Mouse (Mus musculus): ENCODE data around the gene Crybg1.
A peak's percentile ranks its signal among the peaks of the same experiment; 100 is the strongest.

The Crybg1 gene

DNA sequence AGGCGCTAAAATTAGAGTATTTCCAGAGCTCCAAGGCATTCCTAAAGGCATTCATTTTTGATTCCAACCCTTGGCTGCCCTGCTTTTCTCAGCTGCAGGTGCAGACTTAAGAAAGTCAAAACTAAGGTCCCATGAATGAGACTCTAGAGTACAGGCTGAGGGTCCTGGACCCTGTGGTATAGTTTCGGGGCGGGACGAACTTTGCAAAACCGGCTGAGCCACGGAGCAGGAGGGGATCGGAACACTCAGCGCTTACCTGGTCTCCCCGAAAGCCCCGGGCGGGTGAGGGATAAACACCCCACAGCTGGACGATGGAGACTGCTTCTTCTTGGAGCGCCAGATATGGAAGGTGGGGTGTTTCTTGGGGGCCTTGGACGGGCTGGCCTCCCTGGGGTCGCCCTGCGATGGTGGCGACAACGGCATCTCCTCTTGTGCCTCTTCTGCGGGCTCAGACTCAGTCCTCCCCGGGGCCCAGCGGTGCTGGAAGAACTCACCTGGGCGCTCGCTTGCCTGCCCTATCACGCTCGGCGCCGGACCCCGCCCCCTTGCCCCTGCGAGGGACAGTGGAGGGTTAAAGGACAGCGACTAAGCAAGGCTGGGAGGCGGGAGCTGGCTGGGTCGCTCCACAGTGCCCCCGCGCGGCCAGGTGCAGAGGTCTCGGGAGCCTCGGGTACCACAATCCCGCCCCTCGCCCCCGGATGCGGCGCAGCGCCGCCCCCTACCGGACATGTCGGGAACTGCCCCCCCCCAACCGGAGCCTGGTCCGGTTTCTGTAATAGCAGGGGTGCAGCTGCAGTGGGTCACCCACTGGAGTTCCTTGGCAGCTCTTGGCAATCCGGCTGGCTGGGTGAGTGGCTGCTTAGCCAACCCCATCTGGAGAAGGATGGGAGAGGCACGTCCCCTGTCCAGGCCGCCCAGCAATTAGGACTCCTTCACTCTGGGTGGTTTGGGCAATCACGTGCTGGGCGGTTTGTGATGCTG lies at the start of gene Crybg1:
TSS of gene Crybg1 (minus strand) at position 517 of the 981 bp plus-strand sequence.
- peak; percentile 11 to 33 for DNase-seq (ENCODE audit: low spot score in 2 of 2)

DNA sequence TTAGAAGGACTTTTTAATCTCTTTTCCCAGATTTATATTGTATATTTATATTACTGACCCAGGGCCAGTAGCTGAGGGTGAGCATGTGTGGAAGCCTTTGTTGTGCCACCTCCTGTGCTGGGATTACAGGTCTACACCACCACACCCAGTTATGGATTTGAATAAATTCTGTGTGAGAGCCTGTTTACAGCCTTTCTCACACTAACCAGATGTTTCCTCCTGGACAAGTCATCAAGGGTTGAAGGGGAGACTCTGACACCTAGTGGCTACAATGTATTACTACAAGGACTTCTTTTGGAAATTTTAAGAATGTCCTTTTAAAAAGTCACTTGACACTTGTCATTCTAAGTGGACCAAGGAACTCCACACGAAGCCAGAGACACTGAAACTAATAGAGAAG lies 28.7 kb upstream of the Crybg1 start:
- no peak for DNase-seq (ENCODE audit: low spot score in 2 of 2)

DNA sequence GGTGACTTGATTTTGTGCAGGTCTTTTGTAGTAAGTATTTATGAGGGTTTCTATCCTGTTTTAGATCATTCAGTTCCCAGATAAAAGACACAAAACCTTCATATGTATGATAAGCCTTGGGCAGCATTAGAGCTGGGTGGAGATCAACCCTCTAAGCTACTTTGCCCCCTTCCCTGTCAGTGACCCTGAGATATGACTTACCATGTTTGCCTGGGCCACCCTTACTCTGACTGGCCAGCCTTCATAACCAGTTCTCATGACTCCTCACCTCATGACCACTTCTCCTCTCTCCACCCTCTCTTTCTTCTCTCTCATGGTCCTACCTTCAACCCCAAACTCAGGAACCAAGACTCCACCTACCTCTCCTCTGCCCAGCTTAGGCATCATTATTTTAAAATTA lies 27.9 kb upstream of the Crybg1 start:
- no peak for DNase-seq (ENCODE audit: low spot score in 2 of 2)

DNA sequence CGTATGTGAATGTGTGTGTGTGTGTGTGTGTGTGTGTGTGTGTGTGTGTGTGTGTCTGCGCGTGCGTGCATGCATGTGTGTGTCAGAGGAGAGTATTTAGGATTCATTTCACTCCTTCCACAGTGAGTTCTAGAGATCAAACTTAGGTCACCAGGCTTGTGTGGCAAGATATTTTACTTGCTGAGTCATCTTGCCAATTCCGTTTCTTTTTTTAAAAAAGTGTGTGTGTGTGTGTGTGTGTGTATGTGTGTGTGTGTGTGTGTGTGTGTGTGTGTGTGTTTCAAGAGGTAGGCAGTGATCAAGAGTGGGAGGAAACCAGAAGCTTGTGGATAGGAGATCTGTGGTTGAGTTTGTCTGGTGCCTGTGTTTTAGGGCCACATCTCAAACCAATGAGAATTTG lies 27.5 kb upstream of the Crybg1 start:
- DNase-seq (ENCODE audit: low spot score in 2 of 2) = no peak

DNA sequence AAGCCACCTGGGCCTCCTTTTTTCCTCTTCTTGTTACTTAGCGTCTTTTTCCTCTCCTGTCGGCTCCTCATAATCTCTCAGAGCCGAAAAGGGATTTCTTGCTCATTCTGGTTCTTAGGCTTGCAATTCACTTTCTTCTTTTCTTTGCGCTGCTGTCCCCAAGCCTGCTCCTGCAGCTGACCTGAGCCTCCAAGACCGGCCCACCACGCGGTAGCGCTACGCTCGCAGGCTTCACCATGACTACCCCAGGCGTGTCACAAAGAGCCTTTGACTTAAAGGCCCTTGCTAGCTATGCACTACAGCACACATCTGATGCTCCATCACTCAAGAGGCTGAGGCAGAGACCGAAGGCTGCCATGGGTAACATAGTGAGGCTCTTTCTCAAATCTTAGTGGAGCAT lies 21.5 kb upstream of the Crybg1 start:
- DNase-seq (ENCODE audit: low spot score in 2 of 2) = no peak

DNA sequence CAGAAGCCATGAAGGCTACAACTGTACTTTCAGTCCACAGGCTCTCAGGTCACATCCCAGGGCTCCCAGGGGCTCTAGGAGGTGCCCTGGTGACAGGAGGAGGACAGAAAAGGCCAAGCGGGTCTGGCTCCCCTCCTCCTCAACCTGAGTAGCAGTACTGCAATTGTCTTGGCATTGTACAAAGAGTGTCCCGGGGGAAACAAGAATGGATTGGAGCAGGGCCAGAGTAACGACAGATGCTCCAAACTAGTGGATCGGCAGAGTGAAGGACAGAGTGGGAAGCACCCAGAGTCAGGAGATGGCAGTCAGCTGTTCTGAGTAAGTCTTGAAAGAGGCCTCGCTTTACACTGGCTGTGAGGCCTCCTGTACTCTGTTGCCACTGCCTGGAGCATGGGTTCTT lies 18.4 kb upstream of the Crybg1 start:
- DNase-seq (ENCODE audit: low spot score in 2 of 2) = no peak

DNA sequence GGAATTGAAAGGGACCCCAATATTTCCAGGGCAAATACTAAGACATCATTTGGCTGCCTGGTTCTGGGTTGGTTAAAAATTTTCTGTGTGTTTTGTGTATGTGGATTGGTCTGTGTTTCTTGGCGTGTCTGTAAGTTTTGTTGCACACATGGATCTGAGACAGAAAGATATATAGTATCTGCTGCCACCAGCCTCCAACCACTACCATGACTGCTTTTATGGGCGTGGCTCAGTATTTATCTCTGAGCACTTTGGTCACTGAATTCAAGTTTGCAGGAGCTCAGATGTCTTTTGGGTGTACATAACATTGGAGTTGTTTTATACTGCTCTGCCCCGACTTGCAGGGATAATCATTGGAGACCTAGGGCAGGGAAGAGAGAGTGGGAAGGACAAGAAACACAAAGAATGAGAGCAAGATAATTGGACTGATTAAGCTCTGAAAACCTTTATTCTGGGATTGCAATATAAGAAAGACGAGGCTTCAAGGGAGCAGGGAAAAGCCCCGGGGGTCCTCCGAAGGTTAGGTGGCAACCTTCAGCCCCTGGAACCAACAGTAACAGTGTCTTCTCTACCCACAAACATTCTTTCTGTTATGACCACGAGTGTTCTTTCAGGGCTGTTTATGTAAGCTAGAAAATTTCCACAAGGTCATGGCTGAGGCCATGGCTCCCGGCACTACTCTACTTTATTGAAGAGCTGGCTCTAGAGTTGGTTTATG lies 15.8 kb upstream of the Crybg1 start:
- DNase-seq (ENCODE audit: low spot score in 2 of 2) = no peak

DNA sequence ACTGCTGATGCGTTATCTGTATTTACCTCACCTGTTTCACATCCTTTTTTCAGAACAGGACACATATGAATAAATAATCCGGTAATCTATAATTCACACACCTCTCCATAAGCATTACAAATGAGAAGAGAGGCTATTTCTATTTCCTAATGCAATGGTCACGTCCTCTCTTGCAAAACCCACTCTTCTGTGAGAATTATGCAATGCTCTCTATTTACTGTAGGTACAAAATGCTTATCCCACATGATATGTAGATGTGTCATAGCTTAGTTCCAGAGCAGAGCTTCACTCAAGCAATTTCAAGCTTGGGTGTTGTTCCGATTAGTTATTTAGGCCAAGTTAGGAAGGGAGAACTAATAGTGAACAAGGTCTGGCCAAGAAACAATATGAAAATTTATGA lies 14.4 kb upstream of the Crybg1 start:
- no peak for DNase-seq (ENCODE audit: low spot score in 2 of 2)

DNA sequence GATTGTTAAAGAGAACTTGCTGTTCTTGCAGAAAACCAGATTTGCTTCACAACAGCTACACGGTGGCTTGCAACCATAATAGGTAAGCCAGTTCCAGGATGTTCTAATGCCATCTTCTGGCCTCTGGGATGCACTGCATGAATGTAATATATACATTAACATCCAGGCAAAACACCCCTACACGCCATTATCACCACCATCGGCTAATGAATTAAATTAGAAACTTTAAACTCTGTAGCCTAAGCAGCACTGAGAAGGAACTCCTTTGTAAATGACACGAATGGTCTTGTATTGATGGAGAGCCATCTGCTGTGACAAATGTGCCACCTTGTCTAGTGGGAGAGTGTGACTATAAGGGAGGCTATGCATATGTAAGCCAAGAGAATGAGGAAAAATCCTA lies 11.5 kb upstream of the Crybg1 start:
- DNase-seq (ENCODE audit: low spot score in 2 of 2) = no peak

DNA sequence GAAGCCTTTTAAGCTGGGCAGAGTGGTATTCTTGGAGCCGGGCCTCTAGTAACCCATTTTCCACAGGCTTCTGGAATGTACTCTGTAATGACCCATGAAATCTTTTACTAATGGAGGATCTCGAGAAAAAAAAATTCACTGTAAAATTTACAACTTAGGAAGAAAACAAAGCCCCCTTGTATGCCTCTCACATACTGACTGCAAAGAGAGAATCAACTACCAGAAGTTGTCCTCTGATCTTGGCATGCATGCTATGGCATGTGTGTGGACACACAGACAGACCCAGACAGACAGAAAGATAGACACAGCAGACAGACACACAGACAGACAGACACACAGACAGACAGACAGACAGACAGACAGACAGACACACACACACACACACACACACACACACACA lies 8.8 kb upstream of the Crybg1 start:
- no peak for DNase-seq (ENCODE audit: low spot score in 2 of 2)

DNA sequence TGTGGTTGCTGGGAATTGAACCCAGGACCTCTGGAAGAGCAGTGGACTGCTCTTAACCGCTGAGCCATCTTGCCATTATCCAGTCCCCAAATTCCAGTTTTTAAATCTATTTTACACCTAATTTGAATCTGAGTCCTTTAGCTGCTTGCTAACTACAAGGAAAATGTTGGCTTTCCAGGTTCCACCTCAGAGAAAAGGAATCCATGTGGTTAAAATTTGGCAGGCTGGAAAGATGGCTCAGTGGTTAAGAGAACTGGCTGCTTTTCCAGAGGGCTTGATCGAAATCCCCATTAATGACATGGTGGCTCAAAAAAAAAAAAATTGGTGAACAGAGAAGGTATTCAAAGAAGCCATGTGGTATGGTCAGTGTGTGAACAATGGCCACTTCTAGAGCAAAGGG lies 1.8 kb upstream of the Crybg1 start:
- DNase-seq (ENCODE audit: low spot score in 2 of 2) = no peak

DNA sequence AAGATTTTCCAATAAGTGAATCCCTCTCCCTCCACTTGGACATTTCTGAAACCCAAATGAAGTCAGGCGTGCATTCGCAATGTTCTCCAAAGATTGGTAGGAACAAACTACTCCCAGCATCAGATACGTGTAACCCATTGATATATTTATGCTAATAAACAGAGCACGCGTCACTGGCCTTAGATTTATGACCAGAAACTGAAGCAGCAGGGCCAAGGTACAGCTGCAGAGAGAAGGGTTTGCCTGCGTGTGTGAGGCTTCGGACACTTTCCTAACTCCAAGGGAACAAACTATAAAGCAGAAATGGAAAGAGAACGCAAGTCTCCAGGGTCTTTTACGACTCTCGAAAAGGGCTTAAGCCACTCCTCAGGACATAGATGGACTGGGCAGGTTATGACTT lies 5.3 kb downstream of the Crybg1 start:
- no peak for DNase-seq (ENCODE audit: low spot score in 2 of 2)

DNA sequence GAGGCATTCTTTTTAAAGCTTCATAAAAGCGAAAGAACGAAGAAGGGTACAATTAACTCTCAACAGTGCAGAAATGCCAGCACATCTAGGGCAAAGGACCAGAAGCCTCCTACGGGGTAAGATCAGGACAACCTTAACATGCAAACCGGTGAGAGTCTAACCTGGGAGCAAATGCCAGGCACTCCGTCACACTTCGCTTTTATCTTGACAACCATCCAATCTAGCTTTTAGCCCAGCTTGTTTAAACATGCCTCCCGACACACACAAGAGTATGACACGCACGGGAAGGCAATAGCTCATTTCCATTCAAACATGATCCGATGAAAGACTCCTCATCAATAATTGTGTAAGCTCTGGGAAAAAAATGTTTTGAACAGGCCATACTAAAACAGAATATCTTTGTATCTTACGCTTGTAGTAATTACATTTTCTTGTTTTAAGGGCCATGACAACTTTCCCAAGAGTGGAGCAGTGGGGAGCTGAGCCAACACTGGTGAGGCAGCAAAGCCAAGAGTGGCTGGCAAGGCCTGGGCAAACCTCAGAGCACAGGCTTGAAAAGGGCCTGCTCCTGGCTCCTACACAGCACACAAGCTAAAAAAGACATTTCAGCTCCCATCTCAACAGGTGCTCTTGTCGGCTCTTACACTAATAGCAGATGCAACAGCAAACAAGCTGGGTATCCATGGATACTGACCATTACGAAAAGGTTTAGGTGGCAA lies 10.4 kb downstream of the Crybg1 start:
- no peak for DNase-seq (ENCODE audit: low spot score in 2 of 2)

DNA sequence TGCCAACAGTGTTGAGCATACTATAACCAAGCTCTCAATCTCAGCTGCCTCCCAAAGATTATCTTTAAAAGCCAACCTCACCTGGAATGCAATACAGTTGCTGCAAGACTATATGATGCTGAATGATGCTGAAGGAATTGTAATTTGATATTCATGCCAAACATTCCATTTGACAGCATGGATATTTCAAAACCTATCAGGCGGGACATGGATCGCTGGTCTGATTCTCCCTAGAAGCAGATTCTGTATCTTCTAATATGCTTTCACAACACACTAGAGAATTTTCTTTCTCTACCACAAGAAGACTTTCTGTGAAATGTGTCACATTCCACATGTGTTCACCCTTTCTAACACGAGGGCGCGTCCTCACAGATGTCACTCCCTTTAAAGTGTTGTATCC lies 22.6 kb downstream of the Crybg1 start:
- no peak for DNase-seq (ENCODE audit: low spot score in 2 of 2)

DNA sequence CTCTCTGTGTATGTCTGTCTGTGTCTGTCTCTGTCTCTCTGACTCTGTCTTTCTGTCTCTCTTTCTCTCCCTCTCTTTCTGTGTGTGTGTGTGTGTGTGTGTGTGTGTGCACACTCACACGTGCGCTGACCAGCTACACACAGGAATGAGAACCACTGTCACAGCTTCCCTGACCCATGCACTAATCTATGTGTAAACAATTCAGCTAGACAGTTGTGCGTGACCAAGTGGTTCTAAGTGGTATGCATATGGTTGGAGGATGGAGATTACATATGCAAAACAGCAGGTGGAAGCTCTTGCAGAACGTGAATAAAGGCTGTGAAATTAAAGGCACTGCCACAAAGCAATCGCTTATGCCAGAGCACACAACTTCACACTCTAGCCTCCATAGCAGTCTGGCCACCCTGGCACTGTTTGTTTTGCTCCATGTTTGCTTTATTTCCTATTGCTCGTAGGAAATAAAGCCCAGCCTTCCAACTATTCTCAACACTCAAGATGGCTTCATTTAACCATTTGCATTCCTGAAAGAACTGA lies 24.2 kb downstream of the Crybg1 start:
- DNase-seq (ENCODE audit: low spot score in 2 of 2) = no peak

DNA sequence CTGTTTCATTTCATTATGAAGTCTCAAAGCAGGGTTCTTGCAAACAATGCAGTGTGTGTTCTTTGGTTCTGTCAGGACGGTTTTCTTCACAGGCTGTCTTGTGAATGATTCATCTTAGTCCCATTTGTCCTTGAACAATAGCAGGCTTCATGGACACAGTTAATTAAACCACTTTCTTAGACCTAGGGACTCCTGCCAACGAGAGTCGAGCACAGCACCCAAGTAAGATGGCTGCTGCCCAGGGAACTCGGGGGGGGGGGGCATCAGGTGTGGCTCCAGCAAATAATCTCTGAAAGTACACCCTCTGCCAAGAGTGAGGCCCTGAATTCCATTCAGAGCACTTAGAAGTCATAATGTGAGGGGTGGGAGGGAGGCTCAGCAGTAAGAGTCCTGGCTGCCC lies 30.0 kb downstream of the Crybg1 start:
- no peak for DNase-seq (ENCODE audit: low spot score in 2 of 2)

DNA sequence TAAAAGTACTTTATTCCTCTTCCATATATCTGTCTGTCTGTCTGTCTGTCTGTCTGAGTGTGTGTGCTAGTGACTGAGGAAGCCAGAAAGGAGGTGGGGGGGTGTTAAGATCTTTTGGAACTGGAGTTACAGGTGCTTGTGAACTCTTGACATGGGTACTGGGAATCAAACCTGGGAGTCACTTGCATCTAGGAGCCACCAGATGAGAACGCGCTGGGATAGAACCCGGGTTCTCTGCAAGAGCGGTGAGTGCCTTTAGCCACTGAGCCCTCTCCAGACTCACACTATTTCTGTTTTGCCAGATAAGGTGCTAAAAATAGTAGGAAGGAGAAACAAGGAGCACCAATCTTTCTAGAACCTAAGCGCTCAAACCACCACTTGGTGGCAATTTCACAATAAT lies 31.9 kb downstream of the Crybg1 start:
- DNase-seq (ENCODE audit: low spot score in 2 of 2) = no peak

DNA sequence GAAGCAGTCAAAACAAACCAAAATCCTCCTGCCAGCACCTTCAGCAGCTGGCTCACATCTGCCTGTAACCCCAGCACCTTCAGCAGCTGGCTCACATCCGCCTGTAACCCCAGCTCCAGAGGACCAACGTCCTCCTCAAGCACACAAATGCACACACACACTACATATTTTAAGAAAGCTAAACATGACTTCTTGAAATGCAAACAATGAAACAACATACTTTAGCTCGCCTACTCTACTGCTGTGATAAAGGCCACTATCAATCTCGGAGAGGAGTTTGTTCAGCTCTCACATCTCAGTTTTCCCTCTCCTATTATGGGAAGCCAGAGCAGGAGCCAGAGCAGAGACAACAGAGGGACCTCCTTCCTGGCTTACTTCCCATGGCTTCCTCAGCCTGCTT lies 34.0 kb downstream of the Crybg1 start:
- DNase-seq (ENCODE audit: low spot score in 2 of 2) = no peak

DNA sequence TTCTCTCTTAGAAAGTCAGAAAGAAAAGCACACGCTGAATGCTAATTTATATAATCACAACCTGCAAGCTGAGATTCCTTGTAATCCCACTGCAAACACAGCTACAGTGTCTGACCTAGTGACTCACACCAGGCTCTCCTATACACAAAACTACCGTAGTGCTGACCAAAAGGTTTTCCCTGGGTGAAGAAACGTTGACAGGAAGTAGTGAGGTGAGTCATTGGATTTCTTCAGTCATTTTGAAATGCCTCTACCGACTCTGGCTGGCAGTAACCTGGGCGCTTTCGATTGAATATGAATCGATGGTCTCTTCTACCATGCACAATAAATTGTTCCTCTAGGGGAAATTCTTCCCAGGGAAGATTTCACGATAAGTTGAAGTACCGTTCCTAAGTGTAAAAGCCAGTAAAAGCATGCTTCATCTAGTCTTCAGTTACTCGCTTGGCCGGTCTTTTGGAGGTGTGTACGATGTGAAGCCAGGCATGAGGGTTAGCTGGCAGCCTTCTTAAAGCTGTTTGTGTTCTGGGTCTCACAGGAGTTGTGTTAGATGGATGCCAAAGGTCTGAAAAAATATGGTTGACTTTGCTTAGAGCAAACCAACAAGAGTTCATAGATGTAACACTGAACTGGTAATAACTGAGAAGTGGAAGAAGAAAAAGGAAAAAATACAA lies 36.5 kb downstream of the Crybg1 start:
- DNase-seq (ENCODE audit: low spot score in 2 of 2) = no peak

DNA sequence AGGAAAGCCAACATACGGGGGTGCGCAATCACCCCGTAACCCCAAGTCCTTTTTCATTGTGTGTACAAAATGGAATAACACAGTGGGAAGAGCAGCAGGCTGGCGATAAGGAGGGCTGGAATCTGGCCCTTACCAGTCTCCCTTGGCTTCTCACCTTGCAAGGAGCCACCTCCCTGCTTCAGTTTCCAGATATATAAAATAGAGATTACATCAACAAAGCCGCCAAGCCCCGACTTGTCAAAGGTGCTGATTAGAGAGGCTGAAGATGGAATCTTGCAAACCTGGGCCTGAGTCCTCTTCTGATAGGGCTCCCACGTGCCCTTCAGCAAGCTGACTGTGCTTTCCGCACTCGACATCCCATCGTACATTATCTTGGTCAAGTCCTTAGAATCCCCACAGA lies 37.5 kb downstream of the Crybg1 start:
- no peak for DNase-seq (ENCODE audit: low spot score in 2 of 2)

DNA sequence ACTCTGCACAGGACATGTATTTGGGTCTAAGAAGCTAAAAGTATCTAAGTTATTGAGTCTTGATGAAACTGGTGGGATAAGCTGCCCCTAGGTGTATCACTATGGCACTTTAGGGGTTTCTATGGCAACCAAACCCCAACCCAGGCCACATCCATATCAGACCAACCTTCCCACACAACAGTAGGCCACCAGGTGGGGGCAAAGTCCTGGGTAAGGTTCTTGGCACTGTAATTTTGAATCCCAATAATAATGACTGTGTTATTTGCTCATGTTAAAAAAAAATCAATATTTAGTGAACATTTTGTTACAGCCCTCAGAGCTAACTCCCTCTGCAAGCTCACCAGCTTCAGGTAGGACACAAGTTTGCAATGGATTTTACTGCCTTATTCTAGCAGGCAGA lies 38.2 kb downstream of the Crybg1 start:
- DNase-seq (ENCODE audit: low spot score in 2 of 2) = no peak

DNA sequence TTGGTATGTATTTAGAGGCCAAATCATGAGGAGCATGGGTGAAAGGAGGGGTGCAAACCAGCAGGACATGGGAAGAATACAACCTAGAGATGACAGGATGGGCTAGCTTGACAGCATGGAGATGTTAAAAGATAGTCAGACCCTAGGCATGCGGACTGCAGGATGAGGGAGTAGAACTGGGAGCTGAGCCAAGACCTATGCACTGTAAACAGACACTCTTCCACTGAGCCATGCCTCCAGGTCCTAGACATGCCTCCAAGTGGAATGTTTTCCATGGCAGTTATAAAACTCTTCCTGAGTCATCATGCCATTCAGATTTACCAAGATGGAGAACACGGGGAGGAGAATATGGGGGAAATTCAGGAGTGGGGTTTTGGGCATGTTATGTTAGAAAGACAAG lies 53.9 kb downstream of the Crybg1 start:
- DNase-seq (ENCODE audit: low spot score in 2 of 2) = no peak
